Mouse (Mus musculus): ENCODE data around the gene Mta2. TPM values are rescaled to one million over a fixed set of nuclear protein-coding genes. Genes with fewer than 3 reads are reported as not detected.

The Mta2 gene
- polyA plus RNA-seq, 1 experiment from 2014 or later = 73.9 TPM

- Histone ChIP-seq H3K36me3 (ENCODE audit: control insufficient read depth, insufficient read depth) (no peaks in the 10 kb centered on the region), H3K27me3 (ENCODE audit: control insufficient read depth, insufficient read depth, low read depth, low read length) (no peaks in the 10 kb centered on the region), H3K9ac (ENCODE audit: low read depth, low read length) (no peak overlapping the region), H3K4me3 (ENCODE audit: low read depth, low read length) (no peak overlapping the region), H3K9me3 (replicated peaks; ENCODE audit: control insufficient read depth, low read length) (no peaks in the 10 kb centered on the region), H3K4me1 (ENCODE audit: control insufficient read depth, low read depth, low read length) (peaks cover 8% of the 10 kb centered on the region; the same call in 1 of the 2 replicates), H3K4me2 (ENCODE audit: low read depth, low read length) (no peak overlapping the region), H3K27ac (ENCODE audit: low read length) (no peak overlapping the region)
- WGBS (ENCODE audit: insufficient replicate concordance) = 75% methylated on average over 4 of the region's 4 CpGs
- ATAC-seq (ENCODE audit: low read depth) = no peak
Observed at GRCm38 (mm10) chr19:8999223-8999622, 57.5 kb downstream of the Mta2 start.

Other genes starting within 250 kb of the Mta2 start
- gene Slc3a2, start 218.5 kb upstream of the Mta2 start, polyA plus RNA-seq (2015; fragmentation: Nextera tagmentation; extraction: Ambion mirVana) = 133 and 137 TPM in 2 replicates
- gene Wdr74, start 206.0 kb upstream of the Mta2 start, polyA plus RNA-seq (2015; fragmentation: Nextera tagmentation; extraction: Ambion mirVana) = 40.0 and 48.3 TPM in 2 replicates
- gene 1700092M07Rik, start 201.2 kb upstream of the Mta2 start, polyA plus RNA-seq (2015; fragmentation: Nextera tagmentation; extraction: Ambion mirVana) = 0.45 and 0.63 TPM in 2 replicates
- 57.8 and 59.8 TPM in 2 replicates for gene Stx5a, start 200.5 kb upstream of the Mta2 start, polyA plus RNA-seq (2015; fragmentation: Nextera tagmentation; extraction: Ambion mirVana)
- 77.8 and 87.7 TPM in 2 replicates for gene Nxf1, start 184.8 kb upstream of the Mta2 start, polyA plus RNA-seq (2015; fragmentation: Nextera tagmentation; extraction: Ambion mirVana)
- 48.1 and 50.9 TPM in 2 replicates for gene Tmem223, start 170.9 kb upstream of the Mta2 start, polyA plus RNA-seq (2015; fragmentation: Nextera tagmentation; extraction: Ambion mirVana)
- gene Tmem179b, start 167.4 kb upstream of the Mta2 start, polyA plus RNA-seq (2015; fragmentation: Nextera tagmentation; extraction: Ambion mirVana) = 90.9 and 93.7 TPM in 2 replicates
- 10.0 and 11.0 TPM in 2 replicates for gene Taf6l, start 155.5 kb upstream of the Mta2 start, polyA plus RNA-seq (2015; fragmentation: Nextera tagmentation; extraction: Ambion mirVana)
- 56.4 and 64.8 TPM in 2 replicates for gene Polr2g, start 143.3 kb upstream of the Mta2 start, polyA plus RNA-seq (2015; fragmentation: Nextera tagmentation; extraction: Ambion mirVana)
- gene Zbtb3, start 139.3 kb upstream of the Mta2 start, polyA plus RNA-seq (2015; fragmentation: Nextera tagmentation; extraction: Ambion mirVana) = 1.0 and 1.5 TPM in 2 replicates
- 21.6 and 22.9 TPM in 2 replicates for gene Ttc9c, start 122.5 kb upstream of the Mta2 start, polyA plus RNA-seq (2015; fragmentation: Nextera tagmentation; extraction: Ambion mirVana)
- 1.8 and 2.1 TPM in 2 replicates for gene Hnrnpul2, start 121.9 kb upstream of the Mta2 start, polyA plus RNA-seq (2015; fragmentation: Nextera tagmentation; extraction: Ambion mirVana)
- gene AC129217.1, start 112.1 kb upstream of the Mta2 start, polyA plus RNA-seq (2015; fragmentation: Nextera tagmentation; extraction: Ambion mirVana) = not detected in 2 replicates
- gene Bscl2, start 104.4 kb upstream of the Mta2 start, polyA plus RNA-seq (2015; fragmentation: Nextera tagmentation; extraction: Ambion mirVana) = 27.1 and 29.3 TPM in 2 replicates
- 0.22 and 0.51 TPM in 2 replicates for gene Gng3, start 102.7 kb upstream of the Mta2 start, polyA plus RNA-seq (2015; fragmentation: Nextera tagmentation; extraction: Ambion mirVana)
- gene Lrrn4cl, start 91.1 kb upstream of the Mta2 start, polyA plus RNA-seq (2015; fragmentation: Nextera tagmentation; extraction: Ambion mirVana) = 0.06 and 0.35 TPM in 2 replicates
- gene Ubxn1, start 70.4 kb upstream of the Mta2 start, polyA plus RNA-seq (2015; fragmentation: Nextera tagmentation; extraction: Ambion mirVana) = 90.5 and 92.7 TPM in 2 replicates
- 27.9 and 29.6 TPM in 2 replicates for gene Uqcc3, start 61.0 kb upstream of the Mta2 start, polyA plus RNA-seq (2015; fragmentation: Nextera tagmentation; extraction: Ambion mirVana)
- gene Lbhd1, start 58.1 kb upstream of the Mta2 start, polyA plus RNA-seq (2015; fragmentation: Nextera tagmentation; extraction: Ambion mirVana) = 29.6 and 41.8 TPM in 2 replicates
- gene Gm49403, start 57.9 kb upstream of the Mta2 start, polyA plus RNA-seq (2015; fragmentation: Nextera tagmentation; extraction: Ambion mirVana) = not detected in 2 replicates
- gene 1810009A15Rik, start 53.0 kb upstream of the Mta2 start, polyA plus RNA-seq (2015; fragmentation: Nextera tagmentation; extraction: Ambion mirVana) = 38.6 and 43.2 TPM in 2 replicates
- gene Gm49416, start 52.9 kb upstream of the Mta2 start, polyA plus RNA-seq (2015; fragmentation: Nextera tagmentation; extraction: Ambion mirVana) = not detected in 2 replicates
- 18.3 and 21.1 TPM in 2 replicates for gene Ints5, start 48.9 kb upstream of the Mta2 start, polyA plus RNA-seq (2015; fragmentation: Nextera tagmentation; extraction: Ambion mirVana)
- gene Ganab, start 43.8 kb upstream of the Mta2 start, polyA plus RNA-seq (2015; fragmentation: Nextera tagmentation; extraction: Ambion mirVana) = 50.3 and 50.8 TPM in 2 replicates
- gene B3gat3, start 21.5 kb upstream of the Mta2 start, polyA plus RNA-seq (2015; fragmentation: Nextera tagmentation; extraction: Ambion mirVana) = 19.8 and 20.5 TPM in 2 replicates
- gene Rom1, start 12.5 kb upstream of the Mta2 start, polyA plus RNA-seq (2015; fragmentation: Nextera tagmentation; extraction: Ambion mirVana) = 2.4 and 2.6 TPM in 2 replicates
- gene Eml3, start 12.3 kb upstream of the Mta2 start, polyA plus RNA-seq (2015; fragmentation: Nextera tagmentation; extraction: Ambion mirVana) = 11.4 and 12.8 TPM in 2 replicates
- gene Tut1, start 12.0 kb downstream of the Mta2 start, polyA plus RNA-seq (2015; fragmentation: Nextera tagmentation; extraction: Ambion mirVana) = 12.6 and 12.9 TPM in 2 replicates
- gene Eef1g, start 25.2 kb downstream of the Mta2 start, polyA plus RNA-seq (2015; fragmentation: Nextera tagmentation; extraction: Ambion mirVana) = 153 and 172 TPM in 2 replicates
- 3.1 TPM in 2 replicates for gene Ahnak, start 47.4 kb downstream of the Mta2 start, polyA plus RNA-seq (2015; fragmentation: Nextera tagmentation; extraction: Ambion mirVana)
- not detected in 2 replicates for gene Scgb1a1, start 146.1 kb downstream of the Mta2 start, polyA plus RNA-seq (2015; fragmentation: Nextera tagmentation; extraction: Ambion mirVana)
- 6.4 and 8.0 TPM in 2 replicates for gene Asrgl1, start 193.8 kb downstream of the Mta2 start, polyA plus RNA-seq (2015; fragmentation: Nextera tagmentation; extraction: Ambion mirVana)